Comparison of ENCODE assay signal across 13 mouse cellular contexts in the genomic region with DNA sequence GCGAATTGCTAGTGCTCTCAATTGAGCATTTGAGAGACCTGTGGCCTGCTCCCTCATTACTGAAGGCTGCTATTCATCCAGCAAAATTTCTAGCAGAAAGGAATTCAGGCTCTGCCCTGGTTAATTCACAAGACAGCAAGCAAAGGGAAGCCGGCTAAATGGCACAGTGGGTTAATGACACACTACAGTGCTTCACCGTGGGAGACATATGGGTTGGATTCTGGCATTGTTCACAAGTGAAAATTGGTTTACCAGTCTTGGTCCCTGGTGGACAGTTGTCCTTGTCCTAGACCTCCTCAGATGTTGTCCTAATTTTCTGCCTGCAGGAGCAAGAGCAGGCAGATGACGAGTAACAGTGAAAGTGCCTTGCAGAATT.
A peak's percentile ranks its signal among the peaks of the same experiment; 100 is the strongest.
DNase-seq lines count a peak whose midpoint lies in the region; ATAC-seq lines count a peak whose summit lies in the region.
"Had no signal": no experiment of that assay in that cellular context is flagged by ENCODE, and none has a peak within 500 bp of the region (broad histone marks: within the 10 kb centered on the region; RNA-seq: fewer than 3 reads in every experiment).

No protein-coding gene starts in this region.

- no peak overlapping the region for H3K9ac ChIP-seq in forebrain, embryonic 13.5 days
- H3K9ac ChIP-seq in midbrain, embryonic 12.5 days (replicated peaks), result no peak overlapping the region
- H3K9ac ChIP-seq: embryonic facial prominence, embryonic 12.5 days; liver, embryonic 15.5 days had no signal

- H3K4me1 ChIP-seq in forebrain, embryonic 13.5 days, result peaks cover 15% of the 10 kb centered on the region
- H3K4me1 ChIP-seq in midbrain, embryonic 12.5 days, result peaks cover 10% of the 10 kb centered on the region
- H3K4me1 ChIP-seq: embryonic facial prominence, embryonic 12.5 days; liver, embryonic 15.5 days had no signal

- ATAC-seq in forebrain, embryonic 13.5 days, result peak; percentile 94
- peak; percentile 92 for ATAC-seq in midbrain, embryonic 12.5 days (ENCODE audit: low FRiP score, low read depth)

- no peaks in the 10 kb centered on the region for H3K36me3 ChIP-seq in forebrain, embryonic 13.5 days (ENCODE audit: poor library complexity, severe bottlenecking)
- H3K36me3 ChIP-seq in midbrain, embryonic 12.5 days, result no peaks in the 10 kb centered on the region
- H3K36me3 ChIP-seq: embryonic facial prominence, embryonic 12.5 days; liver, embryonic 15.5 days had no signal

- H3K4me3 ChIP-seq in forebrain, embryonic 13.5 days, result no peak overlapping the region
- H3K4me3 ChIP-seq in midbrain, embryonic 12.5 days, result no peak overlapping the region
- H3K4me3 ChIP-seq: embryonic facial prominence, embryonic 12.5 days; liver, embryonic 15.5 days had no signal

- WGBS in forebrain, embryonic 13.5 days, result 2% methylated on average over 4 of the region's 4 CpGs
- WGBS in midbrain, embryonic 12.5 days, result 10% methylated on average over 4 of the region's 4 CpGs

- H3K27ac ChIP-seq in forebrain, embryonic 13.5 days, result peak overlapping the region; percentile 78
- peak overlapping the region; percentile 79 for H3K27ac ChIP-seq in midbrain, embryonic 12.5 days (replicated peaks)
- H3K27ac ChIP-seq: embryonic facial prominence, embryonic 12.5 days; liver, embryonic 15.5 days had no signal

- peak; percentile 93 for DNase-seq in Muller cell, postnatal 12 days (ENCODE audit: inconsistent ontology term)
- DNase-seq in cerebellum, adult 9-11 months, result peak; percentile 2
- no peak for DNase-seq in urinary bladder, postnatal 36 days (ENCODE audit: low spot score in 2 of 2)
- no peak for DNase-seq in adrenal gland, adult 2 months
- DNase-seq in thymus, postnatal 4 days, result no peak
- DNase-seq in urinary bladder, adult 2 months (ENCODE audit: low spot score), result no peak
- DNase-seq: gastrocnemius, postnatal 36 days; thymus, adult 2 months had no signal

- 0 out of 2 replicates have a peak overlapping the region, but pooled peaks have one; percentile 16 for H3K4me2 ChIP-seq in forebrain, embryonic 13.5 days
- no peak overlapping the region for H3K4me2 ChIP-seq in midbrain, embryonic 12.5 days (replicated peaks)
- H3K4me2 ChIP-seq: embryonic facial prominence, embryonic 12.5 days; liver, embryonic 15.5 days had no signal

- no peaks in the 10 kb centered on the region for H3K9me3 ChIP-seq in forebrain, embryonic 13.5 days (replicated peaks)
- H3K9me3 ChIP-seq in midbrain, embryonic 12.5 days, result no peaks in the 10 kb centered on the region
- H3K9me3 ChIP-seq: embryonic facial prominence, embryonic 12.5 days; liver, embryonic 15.5 days had no signal

- no peaks in the 10 kb centered on the region for H3K27me3 ChIP-seq in forebrain, embryonic 13.5 days
- no peaks in the 10 kb centered on the region for H3K27me3 ChIP-seq in midbrain, embryonic 12.5 days
- H3K27me3 ChIP-seq: CH12.LX; embryonic facial prominence, embryonic 12.5 days; liver, embryonic 15.5 days had no signal

Comparison
In these comparisons a context has a peak if more than half of its experiments do, and no peak if none do; other contexts are left out.
1. DNase-seq: peak in Muller cell, postnatal 12 days (single experiment) and cerebellum, adult 9-11 months (single experiment); none in urinary bladder, postnatal 36 days (0 of 2), adrenal gland, adult 2 months (single experiment), thymus, postnatal 4 days (single experiment) and urinary bladder, adult 2 months (single experiment).